21 mouse cellular contexts compared by ENCODE assay signal in the genomic region with DNA sequence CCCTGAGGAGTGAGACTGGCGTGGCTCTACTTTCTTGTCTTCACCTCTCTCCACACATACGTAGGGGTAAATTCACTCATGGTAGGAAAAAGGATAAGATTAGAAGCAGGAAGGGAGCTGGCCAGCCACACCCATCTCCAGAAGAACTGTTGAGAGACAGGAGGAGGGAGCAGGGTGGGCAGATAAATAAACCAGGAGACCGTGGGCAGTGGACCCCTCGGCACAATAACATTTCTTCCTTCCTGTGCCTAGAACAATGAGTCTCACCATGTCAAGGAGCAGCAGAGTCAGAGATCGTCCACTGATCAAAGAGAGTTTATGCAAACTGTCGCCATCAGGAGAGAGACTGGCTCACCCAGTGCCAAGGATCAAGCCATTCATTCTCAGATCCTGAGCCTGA. TPM values are rescaled to one million over a fixed set of nuclear protein-coding genes. Genes with fewer than 3 reads are reported as not detected.
A peak's percentile ranks its signal among the peaks of the same experiment; 100 is the strongest.
DNase-seq lines count a peak whose midpoint lies in the region; ATAC-seq lines count a peak whose summit lies in the region.
"Had no signal": no experiment of that assay in that cellular context is flagged by ENCODE, and none has a peak within 500 bp of the region (broad histone marks: within the 10 kb centered on the region; RNA-seq: fewer than 3 reads in every experiment).

No protein-coding gene starts in this region.

- DNase-seq in heart, postnatal 4 days: no peak
- DNase-seq in midbrain, embryonic 11.5 days (ENCODE audit: low spot score, missing footprints): peak; percentile 72
- DNase-seq in hindbrain, embryonic 14.5 days (ENCODE audit: low spot score): no peak
- DNase-seq in urinary bladder, postnatal 14 days (ENCODE audit: low spot score): no peak
- DNase-seq: adrenal gland, postnatal 14 days; cerebellum, adult 8-10 months; gastrocnemius, postnatal 14 days; heart, postnatal 14 days; kidney, adult 8-10 months; thymus, postnatal 4 days had no signal

- H3K4me3 ChIP-seq in heart, embryonic 13.5 days: no peak overlapping the region
- no peak overlapping the region for H3K4me3 ChIP-seq in midbrain, embryonic 11.5 days (ENCODE audit: low read depth, low read length)
- no peak overlapping the region for H3K4me3 ChIP-seq in midbrain, embryonic 15.5 days
- H3K4me3 ChIP-seq in lung, embryonic 15.5 days: no peak overlapping the region
- H3K4me3 ChIP-seq in macrophage (ENCODE audit: inconsistent target): no peak overlapping the region
- H3K4me3 ChIP-seq in hindbrain, embryonic 14.5 days (replicated peaks; ENCODE audit: low read length): no peak overlapping the region
- H3K4me3 ChIP-seq: limb, embryonic 10.5 days; neural tube, embryonic 12.5 days; stomach, embryonic 15.5 days had no signal

- H3K27ac ChIP-seq in heart, embryonic 13.5 days (replicated peaks): peak overlapping the region; percentile 36; the same call in 1 of the 2 replicates
- H3K27ac ChIP-seq in midbrain, embryonic 11.5 days (ENCODE audit: low read depth, low read length): no peak overlapping the region
- no peak overlapping the region for H3K27ac ChIP-seq in midbrain, embryonic 15.5 days
- peak overlapping the region; percentile 61 for H3K27ac ChIP-seq in lung, embryonic 15.5 days
- peak overlapping the region; percentile 99 for H3K27ac ChIP-seq in macrophage
- no peak overlapping the region for H3K27ac ChIP-seq in hindbrain, embryonic 14.5 days
- H3K27ac ChIP-seq: hindbrain, postnatal 0 days; limb, embryonic 10.5 days; neural tube, embryonic 12.5 days; stomach, embryonic 15.5 days had no signal

- no peaks in the 10 kb centered on the region; the same call in 1 of the 2 replicates for H3K79me2 ChIP-seq in macrophage (ENCODE audit: inconsistent target)

- no peak overlapping the region for H3K9ac ChIP-seq in heart, embryonic 13.5 days
- no peak overlapping the region for H3K9ac ChIP-seq in midbrain, embryonic 11.5 days (ENCODE audit: low read length)
- no peak overlapping the region for H3K9ac ChIP-seq in midbrain, embryonic 15.5 days
- no peak overlapping the region for H3K9ac ChIP-seq in lung, embryonic 15.5 days
- no peak overlapping the region for H3K9ac ChIP-seq in hindbrain, embryonic 14.5 days
- H3K9ac ChIP-seq: neural tube, embryonic 12.5 days; stomach, embryonic 15.5 days had no signal

- H3K36me3 ChIP-seq in heart, embryonic 13.5 days: no peaks in the 10 kb centered on the region
- no peaks in the 10 kb centered on the region for H3K36me3 ChIP-seq in midbrain, embryonic 11.5 days (ENCODE audit: control insufficient read depth, insufficient read depth, low read length)
- no peaks in the 10 kb centered on the region for H3K36me3 ChIP-seq in midbrain, embryonic 15.5 days (replicated peaks)
- H3K36me3 ChIP-seq in lung, embryonic 15.5 days: no peaks in the 10 kb centered on the region
- no peaks in the 10 kb centered on the region for H3K36me3 ChIP-seq in macrophage (ENCODE audit: inconsistent target)
- H3K36me3 ChIP-seq in hindbrain, embryonic 14.5 days (replicated peaks; ENCODE audit: control insufficient read depth, insufficient read depth): no peaks in the 10 kb centered on the region
- H3K36me3 ChIP-seq: limb, embryonic 10.5 days; neural tube, embryonic 12.5 days; stomach, embryonic 15.5 days had no signal

- H3K9me3 ChIP-seq in heart, embryonic 13.5 days: no peaks in the 10 kb centered on the region
- H3K9me3 ChIP-seq in midbrain, embryonic 11.5 days (ENCODE audit: control insufficient read depth, low read length): no peaks in the 10 kb centered on the region
- no peaks in the 10 kb centered on the region for H3K9me3 ChIP-seq in midbrain, embryonic 15.5 days
- no peaks in the 10 kb centered on the region for H3K9me3 ChIP-seq in lung, embryonic 15.5 days
- H3K9me3 ChIP-seq in hindbrain, embryonic 14.5 days (ENCODE audit: control insufficient read depth, low read length): no peaks in the 10 kb centered on the region
- H3K9me3 ChIP-seq: limb, embryonic 10.5 days; neural tube, embryonic 12.5 days; stomach, embryonic 15.5 days had no signal

- 16% methylated on average over 6 of the region's 6 CpGs for WGBS in heart, embryonic 13.5 days
- WGBS in midbrain, embryonic 11.5 days: 63% methylated on average over 6 of the region's 6 CpGs
- WGBS in midbrain, embryonic 15.5 days: 58% methylated on average over 6 of the region's 6 CpGs
- 45% methylated on average over 6 of the region's 6 CpGs for WGBS in lung, embryonic 15.5 days
- WGBS in macrophage (ENCODE audit: missing documents): 68% methylated on average over 6 of the region's 6 CpGs
- WGBS in hindbrain, embryonic 14.5 days: 54% methylated on average over 6 of the region's 6 CpGs

- no peaks in the 10 kb centered on the region for H3K27me3 ChIP-seq in heart, embryonic 13.5 days (replicated peaks)
- no peaks in the 10 kb centered on the region for H3K27me3 ChIP-seq in midbrain, embryonic 11.5 days (ENCODE audit: control insufficient read depth, insufficient read depth, low read length)
- no peaks in the 10 kb centered on the region for H3K27me3 ChIP-seq in midbrain, embryonic 15.5 days (replicated peaks)
- H3K27me3 ChIP-seq in lung, embryonic 15.5 days: no peaks in the 10 kb centered on the region
- no peaks in the 10 kb centered on the region for H3K27me3 ChIP-seq in hindbrain, embryonic 14.5 days (ENCODE audit: control insufficient read depth, insufficient read depth, low read length)
- H3K27me3 ChIP-seq: neural tube, embryonic 12.5 days; Patski; stomach, embryonic 15.5 days had no signal

- peaks cover 11% of the 10 kb centered on the region for H3K4me1 ChIP-seq in heart, embryonic 13.5 days
- H3K4me1 ChIP-seq in midbrain, embryonic 11.5 days (ENCODE audit: control insufficient read depth, insufficient read depth, low read length): no peaks in the 10 kb centered on the region
- H3K4me1 ChIP-seq in midbrain, embryonic 15.5 days: no peaks in the 10 kb centered on the region
- H3K4me1 ChIP-seq in lung, embryonic 15.5 days: peaks cover 17% of the 10 kb centered on the region; the same call in 1 of the 2 replicates
- no peaks in the 10 kb centered on the region for H3K4me1 ChIP-seq in hindbrain, embryonic 14.5 days (replicated peaks; ENCODE audit: control insufficient read depth, insufficient read depth, low read length)
- H3K4me1 ChIP-seq: limb, embryonic 10.5 days; neural tube, embryonic 12.5 days; stomach, embryonic 15.5 days had no signal

- ATAC-seq in heart, embryonic 13.5 days (ENCODE audit: extremely low read depth, insufficient number of reproducible peaks, low FRiP score, low TSS enrichment): no peak
- ATAC-seq in midbrain, embryonic 11.5 days (ENCODE audit: low FRiP score): no peak
- no peak for ATAC-seq in midbrain, embryonic 15.5 days (replicated peaks)
- peak; percentile 48 for ATAC-seq in lung, embryonic 15.5 days (ENCODE audit: borderline replicate concordance, extremely low read depth, low FRiP score, low TSS enrichment)
- ATAC-seq in hindbrain, embryonic 14.5 days (ENCODE audit: low FRiP score): no peak
- ATAC-seq: activated CD4-positive, CD25-positive, alpha-beta regulatory T cell, adult 4 months; hindbrain, postnatal 0 days; Patski had no signal

- H3K4me2 ChIP-seq in heart, embryonic 13.5 days: peak overlapping the region; percentile 7; the same call in 1 of the 2 replicates
- no peak overlapping the region for H3K4me2 ChIP-seq in midbrain, embryonic 11.5 days
- H3K4me2 ChIP-seq in midbrain, embryonic 15.5 days: no peak overlapping the region
- no peak overlapping the region for H3K4me2 ChIP-seq in lung, embryonic 15.5 days
- no peak overlapping the region for H3K4me2 ChIP-seq in hindbrain, embryonic 14.5 days (replicated peaks)
- H3K4me2 ChIP-seq: liver, embryonic 11.5 days; neural tube, embryonic 12.5 days; stomach, embryonic 15.5 days had no signal

RNA-seq across cellular contexts. Expression of gene Cd93, which starts 46.8 kb away (rescaled TPM):
- 24.4 and 25.3 TPM in 2 replicates for polyA plus RNA-seq in heart, embryonic 13.5 days (2015; fragmentation: Nextera tagmentation; extraction: Ambion mirVana)
- total RNA-seq in heart, postnatal 4 days (2021): 100 to 1,000 TPM; 160 to 168 TPM
- polyA plus RNA-seq in midbrain, embryonic 11.5 days (2014; fragmentation: Nextera tagmentation; extraction: Ambion mirVana): 5.9 and 7.3 TPM in 2 replicates
- polyA plus RNA-seq in midbrain, embryonic 15.5 days (2015; fragmentation: Nextera tagmentation; extraction: Ambion mirVana): 8.1 and 8.7 TPM in 2 replicates
- polyA plus RNA-seq in lung, embryonic 15.5 days (2015; fragmentation: Nextera tagmentation; extraction: Ambion mirVana): 33.4 and 35.4 TPM in 2 replicates
- total RNA-seq in macrophage (2018; cell fraction: chromatin; rRNA removed): 100 to 1,000 TPM in 15 of 26 experiments, 10 to 100 TPM in 11; 16.5 to 157 (median 107) TPM
- 100 to 1,000 TPM; 154 to 389 (median 241) TPM for total RNA-seq in macrophage (2018; cell fraction: cytosol; rRNA removed)
- 100 to 1,000 TPM in 25 of 26 experiments, 10 to 100 TPM in 1; 88.6 to 676 (median 368) TPM for total RNA-seq in macrophage (2018; cell fraction: nucleus; rRNA removed)
- 156 to 277 TPM (median 258 TPM) in 3 replicates for polyA plus RNA-seq in macrophage (2018)
- 10.1 and 10.3 TPM in 2 replicates for polyA plus RNA-seq in hindbrain, embryonic 14.5 days (2014; fragmentation: Nextera tagmentation; extraction: Ambion mirVana)

Comparison
In these comparisons a context has a peak if more than half of its experiments do, and no peak if none do; other contexts are left out.
1. H3K27ac ChIP-seq: peak in heart, embryonic 13.5 days (single experiment), lung, embryonic 15.5 days (single experiment) and macrophage (single experiment); none in midbrain, embryonic 11.5 days (single experiment), midbrain, embryonic 15.5 days (single experiment) and hindbrain, embryonic 14.5 days (single experiment).